Mouse (Mus musculus) midbrain, postnatal 0 days (tissue): ENCODE measurements at regions not wholly inside any gene's neighbourhood (a gene's known extent, or its start where the extent isn't known, plus 50 kb on each side); places are given as distances from the start of the nearest gene placed in this dataset.
A peak's percentile ranks its signal among the peaks of the same experiment; 100 is the strongest.

Experiments used
- ATAC-seq: fragments of 200-750 bp; cut with Nextera tagmentation; 2 replicates; pipeline ENCODE4 v1.8.0; 2017; ENCODE audit warnings: moderate number of reproducible peaks, mild to moderate bottlenecking, moderate TSS enrichment, moderate library complexity; ENCODE audit not compliant: low FRiP score
- DNase-seq: peaks from one replicate; pipeline ENCODE4 v3.0.0-alpha.2; 2015; ENCODE audit warnings: low spot score
- H3K27ac ChIP-seq: fragments of 300-500 bp; sonication (generic); 2 replicates; pipeline ENCODE4 v1.5.1; 2014; ENCODE audit warnings: low read depth, mild to moderate bottlenecking, low read length, mixed read lengths
- H3K27me3 ChIP-seq: fragments of 300-500 bp; sonication (generic); 2 replicates; pipeline ENCODE4 v1.6.1; 2014; ENCODE audit warnings: low read length, control low read depth, mixed read lengths; ENCODE audit not compliant: insufficient read depth
- H3K36me3 ChIP-seq: fragments of 300-500 bp; sonication (generic); 2 replicates; pipeline ENCODE4 v1.6.1; 2014; ENCODE audit warnings: low read length, control low read depth, mixed read lengths; ENCODE audit not compliant: insufficient read depth
- H3K4me1 ChIP-seq: fragments of 300-500 bp; sonication (generic); 2 replicates; pipeline ENCODE4 v1.6.1; 2014; ENCODE audit warnings: mild to moderate bottlenecking, control low read depth, antibody characterized with exemption, low read length, mixed read lengths; ENCODE audit not compliant: insufficient read depth
- H3K4me2 ChIP-seq: fragments of 300-500 bp; sonication (generic); 2 replicates; pipeline ENCODE4 v1.6.1; 2014; ENCODE audit warnings: low read depth, mild to moderate bottlenecking, low read length, mixed read lengths; ENCODE audit not compliant: poor library complexity, severe bottlenecking
- H3K4me3 ChIP-seq: fragments of 300-500 bp; sonication (generic); 2 replicates; pipeline ENCODE4 v1.5.1; 2014; ENCODE audit warnings: low read depth, mild to moderate bottlenecking, low read length, moderate library complexity
- H3K9ac ChIP-seq: fragments of 300-500 bp; sonication (generic); replicated peaks from 2 replicates; pipeline ENCODE4 v1.6.1; 2014; ENCODE audit warnings: mild to moderate bottlenecking, low read length, moderate library complexity, mixed read lengths; ENCODE audit not compliant: poor library complexity, severe bottlenecking
- H3K9me3 ChIP-seq: fragments of 300-500 bp; sonication (generic); 2 replicates; pipeline ENCODE4 v1.6.1; 2016; ENCODE audit warnings: low read length, control low read depth
- CTCF ChIP-seq: IDR thresholded peaks from 2 replicates; pipeline ENCODE4 v1.5.1; 2016; ENCODE audit warnings: antibody characterized with exemption, mild to moderate bottlenecking
- WGBS: fragments of 180-500 bp; shearing (Covaris S2); extraction: QIAGEN DNeasy Blood & Tissue Kit; methylation state at CpG from one replicate; pipeline ENCODE4 v1.1.7; 2014; 5-methylcytosine and 5-hydroxymethylcytosine counted together

- DNase-seq (peak; percentile 22), ATAC-seq (no peak)
- Histone ChIP-seq H3K27me3 (no peaks in the 10 kb centered on the region), H3K36me3 (no peaks in the 10 kb centered on the region), H3K4me2 (no peak overlapping the region), H3K27ac (no peak overlapping the region), H3K4me3 (no peak overlapping the region), H3K4me1 (no peaks in the 10 kb centered on the region), H3K9ac (no peak overlapping the region), H3K9me3 (no peaks in the 10 kb centered on the region)
- no peak for TF ChIP-seq CTCF
- 20% methylated on average over 5 of the region's 5 CpGs for WGBS
Observed at GRCm38 (mm10) chr1:185079331-185079880, 80.0 kb upstream of the Mark1 start.

- no peaks in the 10 kb centered on the region for H3K9me3 ChIP-seq
- no peak overlapping the region for H3K9ac ChIP-seq
- H3K27ac ChIP-seq: no peak overlapping the region
- DNase-seq (no peak), ATAC-seq (no peak)
- H3K4me3 ChIP-seq: no peak overlapping the region
- H3K27me3 ChIP-seq: no peaks in the 10 kb centered on the region
- H3K36me3 ChIP-seq: no peaks in the 10 kb centered on the region
- no peak overlapping the region for H3K4me2 ChIP-seq
- H3K4me1 ChIP-seq: no peaks in the 10 kb centered on the region
- TF ChIP-seq CTCF: no peak
- 89% methylated on average over 5 of the region's 5 CpGs for WGBS
Observed at GRCm38 (mm10) chr1:185074001-185074400, 74.6 kb upstream of the Mark1 start.

GRCm38 (mm10) chr1:185072766-185073165 is 73.4 kb upstream of the Mark1 start:
- Histone ChIP-seq H3K27me3 (no peaks in the 10 kb centered on the region), H3K4me1 (no peaks in the 10 kb centered on the region), H3K4me2 (no peak overlapping the region), H3K27ac (no peak overlapping the region), H3K9me3 (no peaks in the 10 kb centered on the region), H3K36me3 (no peaks in the 10 kb centered on the region), H3K9ac (no peak overlapping the region), H3K4me3 (no peak overlapping the region)
- ATAC-seq (no peak), DNase-seq (no peak)
- no peak for TF ChIP-seq CTCF
- 79% methylated on average over 6 of the region's 6 CpGs for WGBS

GRCm38 (mm10) chr1:185071566-185071965 is 72.2 kb upstream of the Mark1 start:
- Histone ChIP-seq H3K27me3 (no peaks in the 10 kb centered on the region), H3K9ac (no peak overlapping the region), H3K27ac (no peak overlapping the region), H3K36me3 (no peaks in the 10 kb centered on the region), H3K9me3 (no peaks in the 10 kb centered on the region), H3K4me3 (no peak overlapping the region), H3K4me1 (no peaks in the 10 kb centered on the region), H3K4me2 (no peak overlapping the region)
- no peak for DNase-seq
- no peak for TF ChIP-seq CTCF
- 69% methylated on average over 7 of the region's 7 CpGs for WGBS
- ATAC-seq: no peak

DNA sequence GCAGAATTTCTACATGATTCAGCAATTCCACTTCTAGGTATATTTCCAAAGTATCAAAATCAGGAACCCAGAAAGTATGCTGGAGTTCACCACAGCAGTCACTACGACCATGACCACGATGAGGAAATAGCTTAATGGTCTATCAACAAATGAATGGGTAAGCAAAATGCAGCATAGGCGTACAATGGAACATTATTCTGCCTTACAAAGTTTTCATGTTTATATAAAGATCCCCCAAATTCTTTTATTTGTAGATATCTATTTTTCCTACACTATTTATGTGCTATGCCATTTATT is 71.4 kb upstream of the Mark1 start:
- Histone ChIP-seq H3K36me3 (no peaks in the 10 kb centered on the region), H3K4me3 (no peak overlapping the region), H3K4me2 (no peak overlapping the region), H3K9ac (no peak overlapping the region), H3K9me3 (no peaks in the 10 kb centered on the region), H3K27ac (no peak overlapping the region), H3K27me3 (no peaks in the 10 kb centered on the region), H3K4me1 (no peaks in the 10 kb centered on the region)
- no peak for TF ChIP-seq CTCF
- WGBS: 89% methylated on average over 3 of the region's 3 CpGs
- no peak for DNase-seq
- ATAC-seq: no peak

GRCm38 (mm10) chr1:185070062-185070852 is 70.9 kb upstream of the Mark1 start:
- no peaks in the 10 kb centered on the region for H3K9me3 ChIP-seq
- ATAC-seq (no peak), DNase-seq (no peak)
- no peak for TF ChIP-seq CTCF
- H3K4me1 ChIP-seq: no peaks in the 10 kb centered on the region
- 84% methylated on average over 10 of the region's 10 CpGs for WGBS
- no peak overlapping the region for H3K9ac ChIP-seq
- no peak overlapping the region for H3K27ac ChIP-seq
- no peaks in the 10 kb centered on the region for H3K27me3 ChIP-seq
- H3K36me3 ChIP-seq: no peaks in the 10 kb centered on the region
- H3K4me3 ChIP-seq: no peak overlapping the region
- H3K4me2 ChIP-seq: no peak overlapping the region
